Mouse (Mus musculus) colon, adult 2 months (tissue): ENCODE data around the gene Brinp3. TPM values are rescaled to one million over a fixed set of nuclear protein-coding genes. Genes with fewer than 3 reads are reported as not detected.

Experiments
- polyA plus RNA-seq: library from polyadenylated mRNA; depleted of rRNA; stranded (reverse); fragments of >200 nt; gene quantifications from 2 replicates; pipeline ENCODE4 v1.2.3, GENCODE M21; 2012; rRNA removed

Brinp3 gene
- polyA plus RNA-seq, result 0.06 and 0.07 TPM in 2 replicates

DNA sequence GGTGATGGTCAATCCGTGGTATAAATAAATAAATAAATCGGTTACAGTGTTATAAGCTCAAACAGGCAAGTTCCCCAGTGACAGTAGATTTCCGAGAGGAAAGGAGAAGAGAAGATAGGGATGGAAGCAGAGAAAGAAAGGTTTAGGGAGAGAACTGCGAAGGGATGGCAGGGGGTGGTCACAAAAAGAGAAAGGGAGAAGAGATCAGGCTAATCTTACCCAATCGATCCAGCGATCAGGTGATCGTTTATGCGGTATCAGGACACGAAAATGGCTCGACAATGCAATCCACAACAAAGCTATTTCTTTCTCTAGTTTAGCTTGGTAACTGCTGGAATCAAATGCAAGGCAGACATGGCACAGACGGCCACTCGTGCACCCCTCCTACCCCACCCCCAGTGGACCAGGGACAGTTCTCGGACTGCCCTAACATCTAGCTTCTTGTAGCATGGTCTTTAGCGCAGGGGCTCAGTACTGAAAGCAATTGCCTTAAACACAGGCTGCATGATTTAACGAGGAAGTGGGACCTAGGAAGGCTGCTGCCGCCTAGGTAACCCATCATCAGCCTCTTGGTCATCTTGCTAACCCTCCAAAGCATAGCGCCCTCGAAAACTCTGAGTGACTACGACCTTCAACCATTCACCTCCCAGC, at the start of gene Brinp3:
Gene Brinp3 (plus strand): TSS at position 80 of the 651 bp plus-strand sequence.

